Comparison of ENCODE assay signal across 8 mouse cellular contexts in genomic region chr15:102279783-102280520, GRCm38 (mm10). TPM values are rescaled to one million over a fixed set of nuclear protein-coding genes. Genes with fewer than 3 reads are reported as not detected.
A peak's percentile ranks its signal among the peaks of the same experiment; 100 is the strongest.
DNase-seq lines count a peak whose midpoint lies in the region; ATAC-seq and TF ChIP-seq lines count a peak whose summit lies in the region.

No protein-coding gene starts in this region.

- peak overlapping the region; percentile 82 for H3K4me3 ChIP-seq in forebrain, embryonic 16.5 days (replicated peaks; ENCODE audit: low read length)
- H3K4me3 ChIP-seq in liver, embryonic 14.5 days (ENCODE audit: insufficient read depth in 1 of 2, low read depth in 2 of 2, low read length in 2 of 2), result peak overlapping the region; percentile 72 to 80

- peak; percentile 26 for DNase-seq in kidney, postnatal 10 days
- no peak for DNase-seq in kidney, adult 8-10 months
- peak; percentile 31 for DNase-seq in cerebellum, adult 11 months
- DNase-seq in liver, embryonic 14.5 days (ENCODE audit: low read depth in 3 of 3, low spot score in 3 of 3), result no peak
- no peak for DNase-seq in MN1 (ENCODE audit: low spot score)
- DNase-seq in urinary bladder, adult 2 months (ENCODE audit: low spot score), result no peak

- peak overlapping the region; percentile 89 for H3K4me2 ChIP-seq in forebrain, embryonic 16.5 days (ENCODE audit: low read length)
- H3K4me2 ChIP-seq in liver, embryonic 14.5 days (ENCODE audit: low read depth), result peak overlapping the region; percentile 97

- no peaks in the 10 kb centered on the region for H3K9me3 ChIP-seq in forebrain, embryonic 16.5 days (ENCODE audit: control insufficient read depth, low read length)
- H3K9me3 ChIP-seq in liver, embryonic 14.5 days (ENCODE audit: control insufficient read depth, low read length), result no peaks in the 10 kb centered on the region

- no peaks in the 10 kb centered on the region for H3K27me3 ChIP-seq in forebrain, embryonic 16.5 days (replicated peaks; ENCODE audit: control insufficient read depth, insufficient read depth, low read length)
- H3K27me3 ChIP-seq in liver, embryonic 14.5 days (ENCODE audit: control insufficient read depth, insufficient read depth, low read length), result no peaks in the 10 kb centered on the region

- TF ChIP-seq EP300 in liver, embryonic 14.5 days (IDR thresholded peaks at IDR 0.05; ENCODE audit: low read depth), result no peak

- H3K4me1 ChIP-seq in forebrain, embryonic 16.5 days (replicated peaks; ENCODE audit: control insufficient read depth, insufficient read depth, low read length), result peaks cover 15% of the 10 kb centered on the region
- H3K4me1 ChIP-seq in liver, embryonic 14.5 days (replicated peaks; ENCODE audit: control insufficient read depth in 2 of 2, insufficient read depth in 2 of 2, low read length in 1 of 2), result peaks cover 24 to 30% of the 10 kb centered on the region in 2 experiments

- H3K9ac ChIP-seq in forebrain, embryonic 16.5 days (replicated peaks; ENCODE audit: low read depth, low read length), result peak overlapping the region; percentile 86
- H3K9ac ChIP-seq in liver, embryonic 14.5 days (replicated peaks), result peak overlapping the region; percentile 81

- H3K27ac ChIP-seq in forebrain, embryonic 16.5 days (ENCODE audit: low read length), result peak overlapping the region; percentile 68
- peak overlapping the region; percentile 41 for H3K27ac ChIP-seq in liver, embryonic 14.5 days

- peaks cover 8% of the 10 kb centered on the region for H3K36me3 ChIP-seq in forebrain, embryonic 16.5 days (ENCODE audit: control insufficient read depth, insufficient read depth)
- H3K36me3 ChIP-seq in liver, embryonic 14.5 days (replicated peaks; ENCODE audit: control insufficient read depth, insufficient read depth, low read depth), result no peaks in the 10 kb centered on the region

- WGBS in forebrain, embryonic 16.5 days, result 32% methylated on average over 13 of the region's 13 CpGs
- WGBS in liver, embryonic 14.5 days (ENCODE audit: insufficient replicate concordance), result 14% methylated on average over 13 of the region's 13 CpGs

- peak; percentile 37 for ATAC-seq in forebrain, embryonic 16.5 days
- ATAC-seq in liver, embryonic 14.5 days (ENCODE audit: insufficient read depth), result peak; percentile 40
- no peak for ATAC-seq in CD4-positive, CD25-positive, alpha-beta regulatory T cell, adult 4 months

- TF ChIP-seq CTCF in liver, embryonic 14.5 days (IDR thresholded peaks at IDR 0.05; ENCODE audit: low read depth), result no peak

RNA-seq across cellular contexts. Expression of gene Mfsd5, which starts 0.7 kb away (rescaled TPM):
- polyA plus RNA-seq in forebrain, embryonic 16.5 days (2015; fragmentation: Nextera tagmentation; extraction: Ambion mirVana), result 50.6 and 52.8 TPM in 2 replicates
- polyA plus RNA-seq in liver, embryonic 14.5 days (2012; rRNA removed), result 13.4 and 15.4 TPM in 2 replicates
- polyA plus RNA-seq in liver, embryonic 14.5 days (2014; fragmentation: Nextera tagmentation; extraction: Ambion mirVana), result 21.2 and 23.5 TPM in 2 replicates
- 62.6 and 64.4 TPM in 2 replicates for polyA plus RNA-seq in urinary bladder, adult 2 months (2012; rRNA removed)
- 10 to 100 TPM; 28.3 to 31.4 TPM for polyA plus RNA-seq in CD4-positive, CD25-positive, alpha-beta regulatory T cell, adult 4 months (2017; shearing (Covaris generic))

RNA-seq across cellular contexts. Expression of gene Gm9918, which starts 9.6 kb away (rescaled TPM):
- polyA plus RNA-seq in forebrain, embryonic 16.5 days (2015; fragmentation: Nextera tagmentation; extraction: Ambion mirVana), result 0.11 TPM in 1 of 2 replicates, not detected in the other
- polyA plus RNA-seq in liver, embryonic 14.5 days (2012; rRNA removed), result 0.04 TPM in 1 of 2 replicates, not detected in the other
- 0.04 TPM in 1 of 2 replicates, not detected in the other for polyA plus RNA-seq in liver, embryonic 14.5 days (2014; fragmentation: Nextera tagmentation; extraction: Ambion mirVana)
- polyA plus RNA-seq in urinary bladder, adult 2 months (2012; rRNA removed), result 0.56 and 0.59 TPM in 2 replicates
- not detected for polyA plus RNA-seq in CD4-positive, CD25-positive, alpha-beta regulatory T cell, adult 4 months (2017; shearing (Covaris generic))

RNA-seq across cellular contexts. Expression of gene Espl1, which starts 16.1 kb away (rescaled TPM):
- polyA plus RNA-seq in forebrain, embryonic 16.5 days (2015; fragmentation: Nextera tagmentation; extraction: Ambion mirVana), result 10.9 and 11.7 TPM in 2 replicates
- 17.0 and 17.3 TPM in 2 replicates for polyA plus RNA-seq in liver, embryonic 14.5 days (2012; rRNA removed)
- polyA plus RNA-seq in liver, embryonic 14.5 days (2014; fragmentation: Nextera tagmentation; extraction: Ambion mirVana), result 25.6 and 28.2 TPM in 2 replicates
- 1.7 and 1.9 TPM in 2 replicates for polyA plus RNA-seq in urinary bladder, adult 2 months (2012; rRNA removed)
- 1 to 10 TPM; 1.5 to 6.7 TPM for polyA plus RNA-seq in CD4-positive, CD25-positive, alpha-beta regulatory T cell, adult 4 months (2017; shearing (Covaris generic))

RNA-seq across cellular contexts. Expression of gene Rarg, which starts 22.6 kb away (rescaled TPM):
- 6.4 and 8.0 TPM in 2 replicates for polyA plus RNA-seq in forebrain, embryonic 16.5 days (2015; fragmentation: Nextera tagmentation; extraction: Ambion mirVana)
- polyA plus RNA-seq in liver, embryonic 14.5 days (2012; rRNA removed), result 2.3 and 2.5 TPM in 2 replicates
- 1.9 and 2.1 TPM in 2 replicates for polyA plus RNA-seq in liver, embryonic 14.5 days (2014; fragmentation: Nextera tagmentation; extraction: Ambion mirVana)
- 72.2 and 76.7 TPM in 2 replicates for polyA plus RNA-seq in urinary bladder, adult 2 months (2012; rRNA removed)
- 10 to 100 TPM; 17.7 to 18.3 TPM for polyA plus RNA-seq in CD4-positive, CD25-positive, alpha-beta regulatory T cell, adult 4 months (2017; shearing (Covaris generic))

RNA-seq across cellular contexts. Expression of gene Pfdn5, which starts 46.0 kb away (rescaled TPM):
- polyA plus RNA-seq in forebrain, embryonic 16.5 days (2015; fragmentation: Nextera tagmentation; extraction: Ambion mirVana), result 429 and 443 TPM in 2 replicates
- polyA plus RNA-seq in liver, embryonic 14.5 days (2012; rRNA removed), result 42.1 and 82.2 TPM in 2 replicates
- polyA plus RNA-seq in liver, embryonic 14.5 days (2014; fragmentation: Nextera tagmentation; extraction: Ambion mirVana), result 149 and 156 TPM in 2 replicates
- 396 and 519 TPM in 2 replicates for polyA plus RNA-seq in urinary bladder, adult 2 months (2012; rRNA removed)
- polyA plus RNA-seq in CD4-positive, CD25-positive, alpha-beta regulatory T cell, adult 4 months (2017; shearing (Covaris generic)), result 1,000 to 10,000 TPM; 1,296 to 1,302 TPM

Comparison
In these comparisons a context has a peak if more than half of its experiments do, and no peak if none do; other contexts are left out.
1. DNase-seq: peak in kidney, postnatal 10 days (single experiment) and cerebellum, adult 11 months (single experiment); none in kidney, adult 8-10 months (0 of 2), liver, embryonic 14.5 days (0 of 3), MN1 (single experiment) and urinary bladder, adult 2 months (single experiment).